Mouse (Mus musculus): ENCODE measurements at regions not wholly inside any gene's neighbourhood (a gene's known extent, or its start where the extent isn't known, plus 50 kb on each side); places are given as distances from the start of the nearest gene placed in this dataset.

- no peak overlapping the region for H3K4me2 ChIP-seq (replicated peaks)
- H3K27ac ChIP-seq = no peak overlapping the region
- H3K27me3 ChIP-seq (replicated peaks) = no peaks in the 10 kb centered on the region
- 96% methylated on average over 4 of the region's 4 CpGs for WGBS
- no peak for ATAC-seq (ENCODE audit: low FRiP score, low read depth)
- no peaks in the 10 kb centered on the region for H3K9me3 ChIP-seq
- no peak overlapping the region for H3K4me3 ChIP-seq
- H3K4me1 ChIP-seq = no peaks in the 10 kb centered on the region
- H3K9ac ChIP-seq = no peak overlapping the region
- no peaks in the 10 kb centered on the region for H3K36me3 ChIP-seq
Measured at GRCm38 (mm10) chr19:27556697-27557096, 127.1 kb upstream of the Pum3 start.

GRCm38 (mm10) chr19:27554841-27555240 is 125.2 kb upstream of the Pum3 start:
- Histone ChIP-seq H3K27ac (no peak overlapping the region), H3K4me1 (no peaks in the 10 kb centered on the region), H3K36me3 (no peaks in the 10 kb centered on the region), H3K4me2 (replicated peaks) (no peak overlapping the region), H3K9me3 (no peaks in the 10 kb centered on the region), H3K9ac (no peak overlapping the region), H3K4me3 (no peak overlapping the region), H3K27me3 (replicated peaks) (no peaks in the 10 kb centered on the region)
- ATAC-seq (ENCODE audit: low FRiP score, low read depth) = no peak
- 96% methylated on average over 4 of the region's 4 CpGs for WGBS

- no peaks in the 10 kb centered on the region for H3K27me3 ChIP-seq (replicated peaks)
- no peak overlapping the region for H3K4me2 ChIP-seq (replicated peaks)
- WGBS = 90% methylated on average over 11 of the region's 11 CpGs
- H3K27ac ChIP-seq = no peak overlapping the region
- no peaks in the 10 kb centered on the region for H3K4me1 ChIP-seq
- H3K36me3 ChIP-seq = no peaks in the 10 kb centered on the region
- no peak for ATAC-seq (ENCODE audit: low FRiP score, low read depth)
- H3K9me3 ChIP-seq = no peaks in the 10 kb centered on the region
- H3K4me3 ChIP-seq = no peak overlapping the region
- H3K9ac ChIP-seq = no peak overlapping the region
Measured at GRCm38 (mm10) chr19:27553266-27553665, 123.6 kb upstream of the Pum3 start.

- Histone ChIP-seq H3K9ac (no peak overlapping the region), H3K36me3 (no peaks in the 10 kb centered on the region), H3K9me3 (no peaks in the 10 kb centered on the region), H3K4me2 (replicated peaks) (no peak overlapping the region), H3K27me3 (replicated peaks) (no peaks in the 10 kb centered on the region), H3K27ac (no peak overlapping the region), H3K4me1 (no peaks in the 10 kb centered on the region), H3K4me3 (no peak overlapping the region)
- WGBS = 75% methylated on average over 3 of the region's 3 CpGs
- ATAC-seq (ENCODE audit: low FRiP score, low read depth) = no peak
Measured at GRCm38 (mm10) chr19:27537746-27538145, 108.1 kb upstream of the Pum3 start.

- H3K9ac ChIP-seq = no peak overlapping the region
- no peak for ATAC-seq (ENCODE audit: low FRiP score, low read depth)
- H3K4me2 ChIP-seq (replicated peaks) = no peak overlapping the region
- H3K4me3 ChIP-seq = no peak overlapping the region
- H3K27me3 ChIP-seq (replicated peaks) = no peaks in the 10 kb centered on the region
- no peaks in the 10 kb centered on the region for H3K36me3 ChIP-seq
- no peaks in the 10 kb centered on the region for H3K4me1 ChIP-seq
- H3K27ac ChIP-seq = no peak overlapping the region
- WGBS = 49% methylated on average over 9 of the region's 9 CpGs
- H3K9me3 ChIP-seq = no peaks in the 10 kb centered on the region
Measured at GRCm38 (mm10) chr19:27537066-27537465, 107.4 kb upstream of the Pum3 start.

GRCm38 (mm10) chr19:27527940-27528558 is 98.4 kb upstream of the Pum3 start:
- no peaks in the 10 kb centered on the region for H3K4me1 ChIP-seq
- no peaks in the 10 kb centered on the region for H3K27me3 ChIP-seq (replicated peaks)
- ATAC-seq (ENCODE audit: low FRiP score, low read depth) = no peak
- H3K4me3 ChIP-seq = no peak overlapping the region
- H3K4me2 ChIP-seq (replicated peaks) = no peak overlapping the region
- 89% methylated on average over 6 of the region's 6 CpGs for whole genome bisulfite sequencing
- H3K36me3 ChIP-seq = no peaks in the 10 kb centered on the region
- no peak overlapping the region for H3K9ac ChIP-seq
- no peak overlapping the region for H3K27ac ChIP-seq
- no peaks in the 10 kb centered on the region for H3K9me3 ChIP-seq

- no peak overlapping the region for H3K27ac ChIP-seq
- no peak overlapping the region for H3K9ac ChIP-seq
- H3K4me2 ChIP-seq (replicated peaks) = no peak overlapping the region
- H3K36me3 ChIP-seq = no peaks in the 10 kb centered on the region
- no peaks in the 10 kb centered on the region for H3K27me3 ChIP-seq (replicated peaks)
- WGBS = 88% methylated on average over 5 of the region's 5 CpGs
- ATAC-seq (ENCODE audit: low FRiP score, low read depth) = no peak
- no peaks in the 10 kb centered on the region for H3K9me3 ChIP-seq
- H3K4me3 ChIP-seq = no peak overlapping the region
- H3K4me1 ChIP-seq = no peaks in the 10 kb centered on the region
Measured at GRCm38 (mm10) chr19:27519326-27520061, 89.9 kb upstream of the Pum3 start.

GRCm38 (mm10) chr19:27514267-27514666 is 84.6 kb upstream of the Pum3 start:
- H3K27me3 ChIP-seq (replicated peaks) = no peaks in the 10 kb centered on the region
- 83% methylated on average over 3 of the region's 3 CpGs for WGBS
- H3K27ac ChIP-seq = no peak overlapping the region
- 0 out of 2 replicates have a peak, but pooled peaks cover 8% of the 10 kb centered on the region for H3K4me1 ChIP-seq
- no peak for ATAC-seq (ENCODE audit: low FRiP score, low read depth)
- H3K4me2 ChIP-seq (replicated peaks) = no peak overlapping the region
- no peak overlapping the region for H3K9ac ChIP-seq
- no peaks in the 10 kb centered on the region for H3K36me3 ChIP-seq
- no peak overlapping the region for H3K4me3 ChIP-seq
- no peaks in the 10 kb centered on the region for H3K9me3 ChIP-seq

- Histone ChIP-seq H3K9ac (no peak overlapping the region), H3K4me3 (no peak overlapping the region), H3K9me3 (no peaks in the 10 kb centered on the region), H3K27ac (no peak overlapping the region), H3K36me3 (no peaks in the 10 kb centered on the region), H3K27me3 (replicated peaks) (no peaks in the 10 kb centered on the region), H3K4me2 (replicated peaks) (no peak overlapping the region), H3K4me1 (0 out of 2 replicates have a peak, but pooled peaks cover 8% of the 10 kb centered on the region)
- ATAC-seq (ENCODE audit: low FRiP score, low read depth) = no peak
- 84% methylated on average over 1 of the region's 1 CpGs for WGBS
Measured at GRCm38 (mm10) chr19:27513535-27513934, 83.9 kb upstream of the Pum3 start.

- Histone ChIP-seq H3K4me3 (no peak overlapping the region), H3K27ac (no peak overlapping the region), H3K9me3 (no peaks in the 10 kb centered on the region), H3K4me2 (replicated peaks) (no peak overlapping the region), H3K9ac (no peak overlapping the region), H3K27me3 (replicated peaks) (no peaks in the 10 kb centered on the region), H3K4me1 (0 out of 2 replicates have a peak, but pooled peaks cover 8% of the 10 kb centered on the region), H3K36me3 (no peaks in the 10 kb centered on the region)
- WGBS = 34% methylated on average over 6 of the region's 6 CpGs
- ATAC-seq (ENCODE audit: low FRiP score, low read depth) = no peak
Measured at GRCm38 (mm10) chr19:27511340-27511739, 81.7 kb upstream of the Pum3 start.

GRCm38 (mm10) chr19:27509956-27510639 is 80.5 kb upstream of the Pum3 start:
- Histone ChIP-seq H3K36me3 (no peaks in the 10 kb centered on the region), H3K4me2 (replicated peaks) (no peak overlapping the region), H3K9ac (no peak overlapping the region), H3K9me3 (no peaks in the 10 kb centered on the region), H3K4me1 (0 out of 2 replicates have a peak, but pooled peaks cover 8% of the 10 kb centered on the region), H3K27me3 (replicated peaks) (no peaks in the 10 kb centered on the region), H3K4me3 (no peak overlapping the region), H3K27ac (no peak overlapping the region)
- ATAC-seq (ENCODE audit: low FRiP score, low read depth) = no peak
- 47% methylated on average over 6 of the region's 6 CpGs for WGBS

GRCm38 (mm10) chr19:27498278-27498677 is 68.7 kb upstream of the Pum3 start:
- no peak overlapping the region for H3K27ac ChIP-seq
- no peaks in the 10 kb centered on the region for H3K27me3 ChIP-seq (replicated peaks)
- WGBS = 88% methylated on average over 4 of the region's 4 CpGs
- H3K4me2 ChIP-seq (replicated peaks) = no peak overlapping the region
- no peak for ATAC-seq (ENCODE audit: low FRiP score, low read depth)
- no peaks in the 10 kb centered on the region for H3K9me3 ChIP-seq
- no peaks in the 10 kb centered on the region for H3K36me3 ChIP-seq
- no peaks in the 10 kb centered on the region for H3K4me1 ChIP-seq
- no peak overlapping the region for H3K4me3 ChIP-seq
- no peak overlapping the region for H3K9ac ChIP-seq

Measured in neural tube, embryonic 12.5 days (tissue).